25 mouse cellular contexts compared by ENCODE assay signal in the genomic region with DNA sequence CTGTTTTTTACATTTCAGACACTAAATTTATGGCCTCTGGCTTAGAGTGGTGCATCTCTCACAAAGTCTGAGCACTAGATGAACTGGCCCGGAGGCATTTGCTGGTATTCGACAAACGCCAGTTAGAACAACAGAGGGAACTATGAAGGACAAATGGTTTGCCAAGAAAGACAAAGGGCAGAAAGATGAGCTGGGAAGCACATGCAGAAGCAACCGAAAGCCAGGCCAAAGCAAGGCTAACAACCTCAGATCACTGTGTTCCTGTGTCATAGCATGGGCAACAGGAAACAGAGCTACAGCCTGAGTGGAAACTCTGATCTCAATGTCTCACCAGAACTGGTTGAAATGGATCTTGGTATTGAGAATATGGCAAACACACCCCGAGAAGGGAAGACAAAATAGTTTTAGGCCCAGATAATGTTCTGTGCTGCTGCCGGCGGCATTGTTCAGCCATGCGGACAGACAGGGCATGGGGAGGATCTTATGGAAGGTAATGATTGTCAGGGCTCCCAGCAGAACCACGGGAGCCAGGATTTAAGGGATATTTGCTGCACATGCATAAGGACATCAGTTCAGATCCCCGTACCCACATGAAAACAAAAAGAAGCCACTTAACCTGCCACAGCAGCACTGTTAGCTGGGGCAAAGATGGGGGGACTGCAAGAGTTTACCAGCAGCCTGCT. TPM values are rescaled to one million over a fixed set of nuclear protein-coding genes. Genes with fewer than 3 reads are reported as not detected.
A peak's percentile ranks its signal among the peaks of the same experiment; 100 is the strongest.
DNase-seq lines count a peak whose midpoint lies in the region; ATAC-seq and TF ChIP-seq lines count a peak whose summit lies in the region.
"Had no signal": no experiment of that assay in that cellular context is flagged by ENCODE, and none has a peak within 500 bp of the region (broad histone marks: within the 10 kb centered on the region; RNA-seq: fewer than 3 reads in every experiment).

No protein-coding gene starts in this region.

- H3K4me3 ChIP-seq in gastrocnemius, adult 2 months = no peak overlapping the region
- H3K4me3 ChIP-seq in kidney, embryonic 15.5 days (replicated peaks) = no peak overlapping the region
- H3K4me3 ChIP-seq: embryonic facial prominence, embryonic 10.5 days; forebrain, embryonic 13.5 days; heart, embryonic 10.5 days; hindbrain, embryonic 12.5 days had no signal

- peaks cover 12% of the 10 kb centered on the region for H3K4me1 ChIP-seq in kidney, embryonic 15.5 days
- H3K4me1 ChIP-seq: embryonic facial prominence, embryonic 10.5 days; forebrain, embryonic 13.5 days; heart, embryonic 10.5 days; hindbrain, embryonic 12.5 days had no signal

- H3K36me3 ChIP-seq in kidney, embryonic 15.5 days = no peaks in the 10 kb centered on the region
- H3K36me3 ChIP-seq: embryonic facial prominence, embryonic 10.5 days; G1E; heart, embryonic 10.5 days; hindbrain, embryonic 12.5 days had no signal

- H3K4me2 ChIP-seq in kidney, embryonic 15.5 days = no peak overlapping the region
- H3K4me2 ChIP-seq: forebrain, embryonic 13.5 days; hindbrain, embryonic 12.5 days had no signal

- no peaks in the 10 kb centered on the region for H3K27me3 ChIP-seq in kidney, embryonic 15.5 days
- H3K27me3 ChIP-seq: forebrain, embryonic 13.5 days; hindbrain, embryonic 12.5 days had no signal

- H3K9ac ChIP-seq in kidney, embryonic 15.5 days = no peak overlapping the region
- H3K9ac ChIP-seq: forebrain, embryonic 13.5 days; forebrain, postnatal 0 days; hindbrain, embryonic 12.5 days had no signal

- no peak for DNase-seq in gastrocnemius, adult 2 months
- DNase-seq in gastrocnemius, adult 18-20 months (ENCODE audit: low spot score) = no peak
- DNase-seq in kidney, postnatal 14 days = no peak
- peak; percentile 18 to 50 for DNase-seq in kidney, postnatal 4 days
- DNase-seq in frontal cortex, postnatal 10 days (ENCODE audit: low spot score in 2 of 2) = no peak
- no peak for DNase-seq in c-Kit-positive CD71-positive TER-119-positive erythroid progenitor cells, embryonic 14.5 days (ENCODE audit: low spot score)
- DNase-seq: adrenal gland, adult 2 months; adrenal gland, postnatal 25 days; B cell, adult 2 months; cerebellum, adult 2 months; cerebellum, postnatal 10 days; forebrain, postnatal 0 days; gastrocnemius, postnatal 10 days; heart, adult 18-20 months; heart, postnatal 10 days; heart, postnatal 4 days had no signal

- peak; percentile 64 for ATAC-seq in kidney, embryonic 15.5 days (replicated peaks; ENCODE audit: low FRiP score)
- ATAC-seq: activated CD4-positive, CD25-positive, alpha-beta regulatory T cell, adult 4 months; CD4-positive, CD25-positive, alpha-beta regulatory T cell, adult 4 months; forebrain, embryonic 13.5 days; forebrain, postnatal 0 days; hindbrain, embryonic 16.5 days had no signal

- no peak for TF ChIP-seq CTCF in gastrocnemius, adult 2 months (IDR thresholded peaks at IDR 0.05)

- no peaks in the 10 kb centered on the region for H3K9me3 ChIP-seq in kidney, embryonic 15.5 days (replicated peaks)
- H3K9me3 ChIP-seq: embryonic facial prominence, embryonic 10.5 days; forebrain, embryonic 13.5 days; heart, embryonic 10.5 days; hindbrain, embryonic 12.5 days had no signal

- intact Hi-C loops in gastrocnemius, adult 2 months (cut with DNase I) = no loop called here

- peak overlapping the region; percentile 54 for H3K27ac ChIP-seq in gastrocnemius, adult 2 months
- H3K27ac ChIP-seq in kidney, embryonic 15.5 days = no peak overlapping the region
- H3K27ac ChIP-seq: embryonic facial prominence, embryonic 10.5 days; forebrain, embryonic 13.5 days; heart, embryonic 10.5 days; hindbrain, embryonic 12.5 days had no signal

- WGBS in kidney, embryonic 15.5 days = 41% methylated on average over 10 of the region's 10 CpGs

RNA-seq across cellular contexts. Expression of a gene that starts 24.5 kb away (rescaled TPM):
- total RNA-seq in gastrocnemius, adult 2 months (2021) = 10 to 100 TPM in 1 of 2 experiments, 1 to 10 TPM in 1; 6.1 to 19.3 TPM
- total RNA-seq in gastrocnemius, adult 18-20 months (2021) = 10 to 100 TPM in 1 of 2 experiments, 1 to 10 TPM in 1; 6.1 to 29.1 TPM
- polyA plus RNA-seq in kidney, embryonic 15.5 days (2015; fragmentation: Nextera tagmentation; extraction: Ambion mirVana) = 35.1 and 38.3 TPM in 2 replicates
- total RNA-seq: G1E had no signal
- polyA plus RNA-seq: activated CD4-positive, CD25-positive, alpha-beta regulatory T cell, adult 4 months had no signal

Comparison
In these comparisons a context has a peak if more than half of its experiments do, and no peak if none do; other contexts are left out.
1. DNase-seq: peak in kidney, postnatal 4 days (2 of 2); none in gastrocnemius, adult 2 months (single experiment), gastrocnemius, adult 18-20 months (single experiment), kidney, postnatal 14 days (single experiment), frontal cortex, postnatal 10 days (0 of 2) and c-Kit-positive CD71-positive TER-119-positive erythroid progenitor cells, embryonic 14.5 days (single experiment).